Mouse (Mus musculus) megakaryocyte, embryonic 14.5 days (primary cell): ENCODE results near the gene Trnt1.

Experiments
- FLI1 ChIP-seq: IDR thresholded peaks from 2 replicates; pipeline ENCODE4 v1.6.1; 2012; ENCODE audit warnings: low read length, inconsistent platforms, mixed read lengths
- GATA1 ChIP-seq: IDR thresholded peaks from 3 replicates; pipeline ENCODE4 v1.6.1; 2012; ENCODE audit warnings: mixed read lengths, low read length, inconsistent platforms, borderline replicate concordance

- TF ChIP-seq GATA1 (no peak), FLI1 (no peak)
These were observed 43.3 kb upstream of the Trnt1 start for GRCm38 (mm10) chr6:106725642-106726041.
